Mouse (Mus musculus): Measurements from ENCODE around the gene Ugt1a6a.

GRCm38 (mm10) chr1:88225741-88226140 lies 91.1 kb downstream of the Ugt1a6a start:
- no peak for TF ChIP-seq CTCF (IDR thresholded peaks at IDR 0.05; ENCODE audit: control insufficient read depth, insufficient read depth, insufficient read length)
- no peak for TF ChIP-seq MAX (IDR thresholded peaks at IDR 0.05)
- TF ChIP-seq CEBPB (IDR thresholded peaks at IDR 0.05; ENCODE audit: low read depth), result no peak
- no peak for TF ChIP-seq USF1 (IDR thresholded peaks at IDR 0.05; ENCODE audit: low read depth)
- no peak for TF ChIP-seq MYOD1 (IDR thresholded peaks at IDR 0.05; ENCODE audit: control insufficient read depth, insufficient read length, low read depth)
- no peak for TF ChIP-seq MYOG (IDR thresholded peaks at IDR 0.05; ENCODE audit: control insufficient read depth, extremely low read depth, insufficient read length)
